Mouse (Mus musculus): Measurements from ENCODE around the gene Cox7a1. TPM values are rescaled to one million over a fixed set of nuclear protein-coding genes. Genes with fewer than 3 reads are reported as not detected.
"Not testable (repeated sequence)": the region's sequence is repeated elsewhere in the genome, so short reads cannot be mapped to it uniquely, and the experiment has no call there.

Gene Cox7a1
- polyA plus RNA-seq, 1 experiment from 2014 or later, result 589 TPM

DNA sequence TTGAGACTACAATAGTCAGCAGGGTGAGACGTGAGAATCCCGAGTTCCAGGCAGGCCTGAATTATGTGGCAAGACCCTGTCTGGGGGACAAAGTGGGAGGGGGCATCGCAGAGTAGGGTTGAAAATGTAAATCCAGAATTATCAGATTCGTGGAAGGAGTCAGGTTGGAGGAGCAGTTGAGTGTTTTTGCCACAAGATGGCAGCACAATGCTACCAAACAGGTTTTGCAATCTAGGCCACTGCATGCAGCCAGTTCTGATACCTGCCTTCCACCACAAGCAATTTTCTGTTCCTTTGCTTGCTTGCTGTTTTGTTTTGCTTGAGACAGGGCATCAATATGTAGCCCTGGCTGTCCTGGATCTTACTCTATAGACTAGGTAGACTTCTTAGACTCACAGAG lies 2.6 kb upstream of the Cox7a1 start:
- 5% methylated on average over 4 of the region's 4 CpGs for WGBS
- no peaks in the 10 kb centered on the region for H3K9me3 ChIP-seq (ENCODE audit: control insufficient read depth, low read length)
- H3K27me3 ChIP-seq (ENCODE audit: control insufficient read depth, insufficient read depth, low read length), result no peaks in the 10 kb centered on the region
- H3K27ac ChIP-seq (replicated peaks in 1 of 2; ENCODE audit: control insufficient read depth in 1 of 2, insufficient read depth in 1 of 2, low read depth in 2 of 2, low read length in 2 of 2), result no peak overlapping the region
- no peak overlapping the region for H3K4me3 ChIP-seq (ENCODE audit: control insufficient read depth in 1 of 2, insufficient read depth in 1 of 2, low read depth in 1 of 2, low read length in 2 of 2)
- H3K9ac ChIP-seq (ENCODE audit: low read length), result no peak overlapping the region
- peaks cover 4 to 9% of the 10 kb centered on the region in 2 experiments for H3K4me1 ChIP-seq (ENCODE audit: control insufficient read depth in 2 of 2, insufficient read depth in 2 of 2, low read length in 2 of 2)
- peaks cover 38% of the 10 kb centered on the region for H3K36me3 ChIP-seq (ENCODE audit: control insufficient read depth, insufficient read depth, low read length)
- H3K4me2 ChIP-seq (ENCODE audit: low read length), result no peak overlapping the region
- ATAC-seq (ENCODE audit: insufficient number of reproducible peaks, insufficient read depth, low FRiP score, low read depth), result no peak

DNA sequence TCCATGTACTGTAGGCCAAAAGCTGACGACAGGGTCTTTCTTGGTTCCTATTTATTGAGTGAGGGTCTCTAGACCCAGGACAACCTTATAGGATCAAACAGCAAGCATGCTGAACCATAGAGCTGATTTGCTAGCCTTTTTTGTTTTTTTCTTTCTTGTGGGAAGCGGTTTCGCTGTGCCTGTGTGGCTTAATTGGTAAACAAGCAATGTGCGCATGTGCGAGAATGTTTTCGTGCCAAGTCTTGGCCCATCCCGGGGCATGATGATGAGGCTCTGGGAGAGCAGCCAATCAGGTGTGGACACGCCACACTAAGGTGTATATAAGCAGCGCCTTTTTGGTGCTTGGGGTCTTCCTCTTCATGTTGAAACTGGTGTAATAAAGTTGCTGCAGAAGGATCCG lies 2.0 kb upstream of the Cox7a1 start:
- not testable (repeated sequence) for ATAC-seq (ENCODE audit: insufficient number of reproducible peaks, insufficient read depth, low FRiP score, low read depth); H3K4me2 ChIP-seq (ENCODE audit: low read length); H3K9ac ChIP-seq (ENCODE audit: low read length); H3K27ac ChIP-seq (replicated peaks in 1 of 2; ENCODE audit: control insufficient read depth in 1 of 2, insufficient read depth in 1 of 2, low read depth in 2 of 2, low read length in 2 of 2); H3K4me3 ChIP-seq (ENCODE audit: control insufficient read depth in 1 of 2, insufficient read depth in 1 of 2, low read depth in 1 of 2, low read length in 2 of 2); H3K27me3 ChIP-seq (ENCODE audit: control insufficient read depth, insufficient read depth, low read length); H3K9me3 ChIP-seq (ENCODE audit: control insufficient read depth, low read length); H3K4me1 ChIP-seq (ENCODE audit: control insufficient read depth in 2 of 2, insufficient read depth in 2 of 2, low read length in 2 of 2)
- WGBS, result 88% methylated on average over 10 of the region's 10 CpGs
- peaks cover 38% of the 10 kb centered on the region for H3K36me3 ChIP-seq (ENCODE audit: control insufficient read depth, insufficient read depth, low read length)

DNA sequence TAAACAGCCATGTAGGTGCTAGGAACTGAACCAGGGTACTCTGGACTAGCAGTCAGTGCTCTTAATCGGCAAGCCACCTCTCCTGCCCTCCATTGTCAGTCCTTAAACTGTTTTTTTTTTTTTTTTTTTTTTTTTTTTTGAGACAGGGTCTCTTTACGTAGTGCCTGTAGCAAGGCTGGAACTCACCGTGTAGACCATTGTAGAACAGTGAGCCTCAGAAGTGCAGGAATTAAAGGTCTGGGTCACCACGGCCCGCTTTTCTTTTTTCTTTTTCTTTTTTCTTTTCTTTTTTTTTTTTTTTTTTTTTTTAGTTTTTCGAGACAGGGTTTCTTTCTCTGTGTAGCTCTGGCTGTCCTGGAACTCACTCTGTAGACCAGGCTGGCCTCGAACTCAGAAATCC lies 755 bp upstream of the Cox7a1 start:
- not testable (repeated sequence) for H3K9me3 ChIP-seq (ENCODE audit: control insufficient read depth, low read length); H3K4me1 ChIP-seq (ENCODE audit: control insufficient read depth in 2 of 2, insufficient read depth in 2 of 2, low read length in 2 of 2); H3K9ac ChIP-seq (ENCODE audit: low read length); ATAC-seq (ENCODE audit: insufficient number of reproducible peaks, insufficient read depth, low FRiP score, low read depth); H3K27ac ChIP-seq (replicated peaks in 1 of 2; ENCODE audit: control insufficient read depth in 1 of 2, insufficient read depth in 1 of 2, low read depth in 2 of 2, low read length in 2 of 2); H3K27me3 ChIP-seq (ENCODE audit: control insufficient read depth, insufficient read depth, low read length); H3K4me3 ChIP-seq (ENCODE audit: control insufficient read depth in 1 of 2, insufficient read depth in 1 of 2, low read depth in 1 of 2, low read length in 2 of 2)
- H3K4me2 ChIP-seq (ENCODE audit: low read length), result peak overlapping the region; percentile 63; the same call in 1 of the 2 replicates
- WGBS, result 67% methylated on average over 6 of the region's 7 CpGs
- H3K36me3 ChIP-seq (ENCODE audit: control insufficient read depth, insufficient read depth, low read length), result peaks cover 40% of the 10 kb centered on the region

DNA sequence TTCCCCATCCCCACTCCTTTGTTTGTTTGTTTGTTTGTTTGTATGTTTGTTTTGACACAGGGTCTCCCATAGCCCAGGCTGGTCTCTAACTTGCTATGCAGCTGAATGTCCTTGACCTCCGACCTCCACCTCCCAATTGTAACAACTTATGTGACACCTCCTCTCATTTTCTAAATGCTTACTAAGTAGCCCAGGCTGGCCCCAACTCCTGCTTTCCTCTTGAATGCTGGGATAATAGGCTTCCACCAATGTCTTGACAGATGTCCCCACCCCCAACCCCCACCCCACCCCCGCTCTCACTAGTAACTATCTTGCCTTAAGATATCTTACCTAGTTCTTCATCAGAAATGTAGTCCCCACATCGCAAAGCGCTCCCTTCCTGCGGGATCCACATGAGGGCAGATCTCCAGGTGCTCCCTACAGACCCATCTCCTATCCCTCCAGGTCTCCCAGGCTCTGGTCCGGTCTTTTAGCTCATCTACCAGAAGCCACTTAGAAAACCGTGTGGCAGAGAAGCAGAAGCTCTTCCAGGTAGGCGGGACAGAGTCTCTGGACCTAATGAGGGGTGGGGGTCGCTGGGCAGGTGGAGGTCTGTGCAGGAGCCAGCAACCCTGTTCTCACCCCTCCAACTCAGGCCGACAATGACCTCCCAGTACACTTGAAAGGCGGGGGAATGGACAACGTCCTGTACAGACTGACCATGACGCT lies 851 bp downstream of the Cox7a1 start:
- H3K36me3 ChIP-seq (ENCODE audit: control insufficient read depth, insufficient read depth, low read length), result peaks cover 47% of the 10 kb centered on the region
- H3K4me3 ChIP-seq (ENCODE audit: control insufficient read depth in 1 of 2, insufficient read depth in 1 of 2, low read depth in 1 of 2, low read length in 2 of 2), result peak overlapping the region; percentile 44 to 62
- H3K4me2 ChIP-seq (ENCODE audit: low read length), result peak overlapping the region; percentile 63
- H3K4me1 ChIP-seq (ENCODE audit: control insufficient read depth in 2 of 2, insufficient read depth in 2 of 2, low read length in 2 of 2), result peaks cover 4 to 9% of the 10 kb centered on the region in 2 experiments
- H3K27ac ChIP-seq (replicated peaks in 1 of 2; ENCODE audit: control insufficient read depth in 1 of 2, insufficient read depth in 1 of 2, low read depth in 2 of 2, low read length in 2 of 2), result peak overlapping the region; percentile 58 to 61; a peak in 2 of 4 replicates
- no peaks in the 10 kb centered on the region for H3K27me3 ChIP-seq (ENCODE audit: control insufficient read depth, insufficient read depth, low read length)
- no peaks in the 10 kb centered on the region for H3K9me3 ChIP-seq (ENCODE audit: control insufficient read depth, low read length)
- H3K9ac ChIP-seq (ENCODE audit: low read length), result peak overlapping the region; percentile 74
- WGBS, result 57% methylated on average over 13 of the region's 13 CpGs
- ATAC-seq (ENCODE audit: insufficient number of reproducible peaks, insufficient read depth, low FRiP score, low read depth), result no peak

DNA sequence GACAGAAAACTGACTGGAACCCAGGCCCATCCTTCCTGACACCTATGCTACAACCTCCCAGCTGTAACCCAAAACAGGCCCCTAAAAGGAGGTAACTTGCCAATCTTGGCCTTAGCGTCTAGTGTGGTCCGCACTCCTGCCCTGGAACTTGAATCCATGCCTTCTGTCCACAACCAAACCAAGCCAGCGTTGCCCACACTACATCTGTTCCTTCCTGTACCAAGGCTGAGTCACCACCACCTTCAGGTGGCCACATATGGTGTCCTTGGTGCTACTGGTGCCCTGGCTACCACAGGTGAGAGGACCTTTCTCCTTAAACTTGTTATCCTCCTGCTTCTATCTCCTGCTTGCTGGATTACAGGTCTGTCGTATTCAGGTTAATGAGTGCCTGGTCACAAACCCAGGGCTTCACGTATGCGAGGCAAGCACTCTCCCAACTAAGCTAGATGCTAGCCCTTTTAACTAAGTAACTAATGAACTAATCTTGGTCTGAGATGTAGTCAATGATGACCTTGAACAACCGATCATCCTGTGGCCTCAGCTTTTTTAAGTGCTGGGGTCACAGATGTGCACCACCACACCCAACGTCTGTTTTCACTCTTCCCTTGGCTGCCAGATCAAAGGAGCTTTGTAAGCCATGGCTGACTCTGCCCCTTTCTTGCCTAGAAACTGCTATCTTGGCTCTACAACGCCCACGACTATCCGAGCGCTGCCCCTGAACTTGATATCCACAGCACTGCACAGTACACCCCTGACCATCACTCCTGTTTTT lies 4.6 kb downstream of the Cox7a1 start:
- no peaks in the 10 kb centered on the region for H3K27me3 ChIP-seq (ENCODE audit: control insufficient read depth, insufficient read depth, low read length)
- H3K9me3 ChIP-seq (ENCODE audit: control insufficient read depth, low read length), result no peaks in the 10 kb centered on the region
- 69% methylated on average over 12 of the region's 12 CpGs for WGBS
- no peak for ATAC-seq (ENCODE audit: insufficient number of reproducible peaks, insufficient read depth, low FRiP score, low read depth)
- no peak overlapping the region for H3K4me3 ChIP-seq (ENCODE audit: control insufficient read depth in 1 of 2, insufficient read depth in 1 of 2, low read depth in 1 of 2, low read length in 2 of 2)
- no peak overlapping the region for H3K27ac ChIP-seq (replicated peaks in 1 of 2; ENCODE audit: control insufficient read depth in 1 of 2, insufficient read depth in 1 of 2, low read depth in 2 of 2, low read length in 2 of 2)
- peaks cover 10 to 18% of the 10 kb centered on the region in 2 experiments for H3K4me1 ChIP-seq (ENCODE audit: control insufficient read depth in 2 of 2, insufficient read depth in 2 of 2, low read length in 2 of 2)
- no peak overlapping the region for H3K4me2 ChIP-seq (ENCODE audit: low read length)
- no peak overlapping the region for H3K9ac ChIP-seq (ENCODE audit: low read length)
- H3K36me3 ChIP-seq (ENCODE audit: control insufficient read depth, insufficient read depth, low read length), result peaks cover 77% of the 10 kb centered on the region

DNA sequence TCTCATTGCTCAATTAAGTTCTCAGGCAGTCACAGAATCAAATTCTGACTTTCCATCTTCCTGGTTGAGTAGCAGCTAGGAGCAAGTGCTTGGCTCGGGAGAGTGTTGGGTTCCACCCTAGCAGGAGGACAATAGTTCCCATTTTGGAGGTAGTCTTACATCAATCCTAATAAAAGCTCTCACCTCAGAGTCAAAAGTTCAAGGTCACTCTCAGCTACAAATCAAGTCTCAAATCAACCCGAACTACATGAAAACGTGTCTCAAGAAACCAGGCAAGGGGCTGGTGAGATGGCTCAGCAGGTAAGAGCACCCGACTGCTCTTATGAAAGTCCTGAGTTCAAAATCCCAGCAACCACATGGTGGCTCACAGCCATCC lies 5.2 kb downstream of the Cox7a1 start:
- H3K27me3 ChIP-seq (ENCODE audit: control insufficient read depth, insufficient read depth, low read length), result no peaks in the 10 kb centered on the region
- no peak for ATAC-seq (ENCODE audit: insufficient number of reproducible peaks, insufficient read depth, low FRiP score, low read depth)
- peaks cover 9 to 19% of the 10 kb centered on the region in 2 experiments for H3K4me1 ChIP-seq (ENCODE audit: control insufficient read depth in 2 of 2, insufficient read depth in 2 of 2, low read length in 2 of 2)
- no peak overlapping the region for H3K4me3 ChIP-seq (ENCODE audit: control insufficient read depth in 1 of 2, insufficient read depth in 1 of 2, low read depth in 1 of 2, low read length in 2 of 2)
- peaks cover 77% of the 10 kb centered on the region for H3K36me3 ChIP-seq (ENCODE audit: control insufficient read depth, insufficient read depth, low read length)
- no peaks in the 10 kb centered on the region for H3K9me3 ChIP-seq (ENCODE audit: control insufficient read depth, low read length)
- H3K27ac ChIP-seq (replicated peaks in 1 of 2; ENCODE audit: control insufficient read depth in 1 of 2, insufficient read depth in 1 of 2, low read depth in 2 of 2, low read length in 2 of 2), result no peak overlapping the region
- H3K4me2 ChIP-seq (ENCODE audit: low read length), result no peak overlapping the region
- H3K9ac ChIP-seq (ENCODE audit: low read length), result no peak overlapping the region
- WGBS, result 77% methylated on average over 4 of the region's 4 CpGs

DNA sequence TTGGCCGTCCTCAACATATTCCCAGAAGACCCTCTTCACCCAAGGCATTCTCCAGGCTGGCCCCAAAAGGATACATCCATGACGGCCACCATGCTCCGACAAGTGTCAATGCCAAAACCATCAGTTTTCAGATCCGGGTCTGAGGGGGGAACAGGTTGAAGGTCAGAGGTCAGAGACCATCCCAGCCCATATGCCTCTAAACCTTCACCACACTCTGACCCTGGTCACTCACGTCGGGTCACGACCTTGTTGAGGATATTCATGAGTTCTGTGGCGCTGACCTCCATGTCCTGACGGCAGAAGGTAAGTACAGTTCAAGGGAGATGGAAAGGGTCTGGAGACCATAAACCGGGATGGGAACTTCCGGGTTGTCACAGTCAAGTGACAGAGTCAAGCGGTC lies 8.1 kb downstream of the Cox7a1 start:
- WGBS, result 88% methylated on average over 12 of the region's 12 CpGs
- Histone ChIP-seq H3K36me3 (ENCODE audit: control insufficient read depth, insufficient read depth, low read length) (peaks cover 57% of the 10 kb centered on the region), H3K4me2 (ENCODE audit: low read length) (no peak overlapping the region), H3K27ac (replicated peaks in 1 of 2; ENCODE audit: control insufficient read depth in 1 of 2, insufficient read depth in 1 of 2, low read depth in 2 of 2, low read length in 2 of 2) (no peak overlapping the region), H3K9me3 (ENCODE audit: control insufficient read depth, low read length) (no peaks in the 10 kb centered on the region), H3K9ac (ENCODE audit: low read length) (no peak overlapping the region), H3K27me3 (ENCODE audit: control insufficient read depth, insufficient read depth, low read length) (no peaks in the 10 kb centered on the region), H3K4me1 (ENCODE audit: control insufficient read depth in 2 of 2, insufficient read depth in 2 of 2, low read length in 2 of 2) (peaks cover 8 to 12% of the 10 kb centered on the region in 2 experiments), H3K4me3 (ENCODE audit: control insufficient read depth in 1 of 2, insufficient read depth in 1 of 2, low read depth in 1 of 2, low read length in 2 of 2) (no peak overlapping the region)
- no peak for ATAC-seq (ENCODE audit: insufficient number of reproducible peaks, insufficient read depth, low FRiP score, low read depth)
